Mouse (Mus musculus) megakaryocyte-erythroid progenitor cell, adult 5-6 weeks (primary cell): ENCODE data around the gene Fam213a. TPM values are rescaled to one million over a fixed set of nuclear protein-coding genes. Genes with fewer than 3 reads are reported as not detected.

ENCODE experiments used
- ATAC-seq: replicated peaks from 2 replicates; pipeline ENCODE4 v1.8.0; 2016; ENCODE audit warnings: mild to moderate bottlenecking, inconsistent platforms; ENCODE audit not compliant: severe bottlenecking, poor library complexity, low FRiP score, low TSS enrichment
- total RNA-seq, 2 experiments: library from RNA; stranded (forward) in 1 of 2; stranded (reverse) in 1 of 2; fragments of 200-1000, 215-1000 nt in 1 of 2; fragments of >200 nt in 1 of 2; fragmentation: Nextera tagmentation in 1 of 2; gene quantifications; 2 replicates each; pipeline ENCODE4 v1.2.3; 2014 to 2017

The Fam213a gene
- total RNA-seq, 2 experiments from 2014 or later, result 70.4 to 75.3 TPM

- no peak for ATAC-seq
Observed at GRCm38 (mm10) chr14:40965507-40966356, 47.9 kb downstream of the Fam213a start.

DNA sequence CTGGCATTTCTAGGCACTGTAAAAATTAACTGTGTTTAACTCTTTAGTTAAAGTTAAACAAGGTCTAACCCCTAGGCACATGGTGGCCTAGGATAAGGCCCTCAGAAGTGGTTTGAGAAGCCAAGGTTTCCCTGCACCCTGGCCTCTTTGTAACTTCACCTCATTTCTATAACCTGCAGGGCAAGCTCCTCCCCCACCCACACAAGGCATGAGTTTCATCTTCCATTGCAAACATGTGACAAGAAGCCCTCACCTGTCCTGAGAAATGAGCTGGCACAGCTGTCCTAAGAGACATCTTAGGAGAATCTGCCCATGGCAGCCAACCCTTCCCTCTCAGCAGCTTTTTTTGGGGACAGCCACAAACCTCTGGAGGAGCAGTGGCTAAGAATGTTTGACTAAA, 48.7 kb downstream of the Fam213a start:
- no peak for ATAC-seq

DNA sequence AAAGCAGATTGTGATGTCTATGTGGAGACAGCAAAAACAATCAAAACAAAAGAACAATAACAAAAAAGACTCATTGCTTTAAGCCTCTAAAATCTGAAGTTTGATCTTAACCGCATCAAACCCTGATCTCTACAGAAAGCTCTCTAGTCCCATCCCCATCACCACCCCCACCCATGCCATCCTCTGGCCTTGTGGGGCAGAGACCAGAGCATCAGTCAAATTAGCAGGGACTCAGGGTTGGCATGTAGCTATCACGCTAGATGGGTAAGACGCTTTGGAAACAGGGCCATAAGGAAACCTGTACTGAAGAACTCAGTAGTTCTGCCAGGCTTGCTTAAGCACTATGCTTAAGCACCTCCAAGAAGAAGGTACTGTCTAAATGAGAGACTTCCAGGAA, 49.4 kb downstream of the Fam213a start:
- ATAC-seq, result no peak

DNA sequence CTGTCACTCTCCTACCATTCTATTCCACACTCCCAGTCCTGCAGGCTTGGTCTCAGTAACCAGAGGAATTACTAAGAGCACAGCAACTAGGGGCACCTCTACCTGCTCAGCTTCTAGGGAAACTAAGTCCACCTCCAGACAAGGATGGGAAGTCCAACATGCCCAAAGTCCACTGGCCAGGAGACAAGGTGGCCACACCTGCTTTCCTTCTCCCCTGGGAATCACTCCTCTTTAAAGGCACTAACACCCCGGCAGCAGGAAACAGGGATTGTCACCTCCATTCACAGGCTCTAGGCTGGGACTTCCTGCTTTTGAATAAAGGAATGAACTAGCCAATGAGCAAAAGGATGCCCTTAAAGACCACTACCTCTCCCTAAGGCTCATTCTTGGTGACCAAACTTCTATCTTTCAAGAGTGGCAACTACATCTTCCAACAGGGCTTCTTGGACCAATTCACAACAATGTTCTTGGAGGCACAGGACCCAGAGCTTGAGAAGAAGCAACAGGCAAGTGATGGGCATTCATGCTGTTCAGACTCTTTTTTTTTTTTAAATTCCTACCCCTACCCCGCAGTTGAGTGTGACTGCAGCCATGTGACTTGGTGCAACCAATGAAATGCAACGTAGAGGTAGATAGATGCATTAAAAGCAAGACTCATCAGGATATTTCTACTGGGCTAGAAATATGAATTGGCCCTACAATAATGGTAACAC, 49.9 kb downstream of the Fam213a start:
- no peak for ATAC-seq

DNA sequence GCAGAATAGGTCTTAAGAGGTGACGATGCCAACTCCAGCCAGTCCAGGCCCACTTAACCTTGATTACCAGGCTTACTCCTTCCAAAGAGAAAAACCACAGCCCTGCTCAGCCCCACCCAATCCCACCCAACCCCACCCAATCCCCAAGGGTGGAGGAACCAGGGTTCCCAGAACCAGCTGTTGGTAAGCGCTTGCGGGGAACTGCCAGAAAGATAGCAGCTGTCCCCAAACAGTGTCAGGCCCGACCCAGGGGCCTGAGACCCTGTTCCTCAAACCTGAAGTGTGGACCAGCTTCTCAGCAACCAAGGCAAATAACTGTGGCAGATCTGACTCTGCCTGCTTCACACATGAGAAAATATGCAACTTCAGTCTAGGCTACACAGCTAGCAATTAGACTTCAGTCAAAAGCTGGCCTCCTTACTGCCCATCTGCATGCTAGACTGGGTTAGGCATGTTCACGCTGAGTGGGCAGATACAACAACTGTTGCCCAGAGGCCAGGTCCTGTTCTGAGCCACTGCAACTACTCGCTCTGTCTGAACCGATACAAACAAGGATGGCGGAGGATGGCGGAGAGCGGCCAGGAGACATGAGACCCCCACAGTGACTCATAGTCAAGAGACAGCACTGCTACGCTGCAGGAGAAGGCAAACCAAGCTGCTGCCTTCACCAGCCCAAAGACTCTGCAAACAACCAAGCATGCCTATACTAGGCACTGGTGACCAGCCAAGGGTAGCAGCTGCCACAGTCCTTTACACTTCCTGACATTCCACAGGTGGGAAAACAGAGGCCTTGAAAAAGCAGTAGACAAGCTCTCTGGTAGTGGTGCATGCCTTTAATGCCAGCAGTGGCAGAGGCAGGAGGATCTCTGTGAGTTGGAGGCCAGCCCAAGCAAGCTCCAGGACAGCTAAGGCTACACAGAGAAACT, 51.0 kb downstream of the Fam213a start:
- ATAC-seq, result peak; percentile 5; the same call in 1 of the 2 replicates

DNA sequence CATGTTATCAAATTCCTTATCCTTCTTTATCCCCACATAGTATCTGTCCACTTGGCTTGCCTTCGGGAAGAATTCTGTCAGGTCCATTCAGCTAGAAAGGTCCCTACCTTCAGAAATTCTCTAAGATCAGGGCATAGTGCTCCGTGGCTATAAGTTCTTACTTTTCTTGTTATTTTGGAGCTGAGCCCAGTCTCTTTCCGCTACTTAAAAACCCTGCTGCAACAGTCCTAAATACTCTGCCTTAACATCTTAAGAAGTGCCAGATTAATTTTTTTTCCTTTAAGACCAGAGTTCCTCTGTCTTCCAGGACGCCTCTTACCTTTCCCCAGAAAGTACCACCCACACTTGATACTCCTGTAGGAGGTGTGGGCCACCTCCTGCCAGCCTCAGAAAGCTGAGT, 53.4 kb downstream of the Fam213a start:
- ATAC-seq, result no peak

DNA sequence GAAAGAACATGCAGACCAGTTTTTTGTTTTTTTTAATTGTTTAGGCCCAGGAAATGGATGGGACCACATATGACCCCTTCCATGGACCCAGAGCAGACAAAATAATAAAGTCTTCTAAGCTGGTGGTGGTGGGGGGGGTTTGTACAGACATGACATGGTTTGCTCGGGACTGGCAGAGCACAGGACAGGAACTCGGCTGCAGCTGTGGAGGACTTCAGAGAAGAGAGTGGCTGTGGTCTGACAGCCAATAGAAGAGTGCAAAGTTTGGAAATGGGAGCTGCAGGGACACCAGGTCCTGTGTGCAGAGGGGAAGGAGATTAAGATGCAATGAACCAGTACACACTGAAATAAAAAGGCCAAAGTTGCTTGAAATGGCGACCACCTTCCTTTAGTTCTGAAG, 54.0 kb downstream of the Fam213a start:
- no peak for ATAC-seq

GRCm38 (mm10) chr14:40958986-40959381, 54.6 kb downstream of the Fam213a start:
- ATAC-seq, result no peak

GRCm38 (mm10) chr14:40958083-40958985, 55.3 kb downstream of the Fam213a start:
- no peak for ATAC-seq

- ATAC-seq, result no peak
Observed at GRCm38 (mm10) chr14:40957607-40958006, 56.0 kb downstream of the Fam213a start.

GRCm38 (mm10) chr14:40956252-40957146, 57.1 kb downstream of the Fam213a start:
- ATAC-seq, result peak; percentile 67

GRCm38 (mm10) chr14:40955596-40956251, 57.9 kb downstream of the Fam213a start:
- ATAC-seq, result 0 out of 2 replicates have a peak, but pooled peaks have one; percentile 12

DNA sequence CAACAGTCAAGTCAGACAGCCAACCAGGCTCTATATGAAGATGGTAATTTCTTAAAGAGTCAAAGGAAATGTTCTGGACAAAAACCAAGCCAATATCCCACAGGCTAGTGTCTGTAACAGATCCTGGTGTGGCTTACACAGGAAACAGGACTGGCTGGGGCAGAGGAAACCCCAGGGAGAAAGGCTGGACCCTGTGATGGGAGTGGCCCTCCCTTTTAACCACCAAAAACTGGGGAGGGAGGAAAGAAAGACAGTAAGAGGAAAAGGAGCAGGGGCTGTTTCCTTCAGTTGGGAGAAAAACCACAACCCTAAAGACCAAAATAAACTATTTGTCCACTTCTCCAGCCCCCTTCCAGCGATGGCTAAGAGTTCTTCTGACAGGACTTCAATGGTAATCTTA, 58.4 kb downstream of the Fam213a start:
- ATAC-seq, result no peak

DNA sequence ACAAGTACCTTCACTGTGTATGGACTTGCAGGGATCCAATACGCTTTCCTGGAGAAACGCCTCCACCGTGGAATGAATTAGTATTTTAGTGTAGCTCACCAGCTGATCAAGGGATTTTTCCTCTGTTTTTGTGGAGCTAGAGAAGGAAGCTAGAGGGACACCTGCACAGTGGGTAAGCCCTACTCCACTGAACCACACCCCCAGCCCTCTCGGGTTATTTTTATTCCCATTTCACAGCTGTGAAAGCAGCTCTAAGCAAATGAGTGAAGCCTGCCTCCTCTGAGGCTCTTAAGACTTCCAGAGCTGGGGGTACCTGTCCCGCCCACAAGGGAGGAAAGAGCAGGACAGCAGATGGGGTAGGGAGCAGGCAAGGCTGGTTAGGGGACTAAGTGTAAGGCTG, 60.2 kb downstream of the Fam213a start:
- no peak for ATAC-seq

DNA sequence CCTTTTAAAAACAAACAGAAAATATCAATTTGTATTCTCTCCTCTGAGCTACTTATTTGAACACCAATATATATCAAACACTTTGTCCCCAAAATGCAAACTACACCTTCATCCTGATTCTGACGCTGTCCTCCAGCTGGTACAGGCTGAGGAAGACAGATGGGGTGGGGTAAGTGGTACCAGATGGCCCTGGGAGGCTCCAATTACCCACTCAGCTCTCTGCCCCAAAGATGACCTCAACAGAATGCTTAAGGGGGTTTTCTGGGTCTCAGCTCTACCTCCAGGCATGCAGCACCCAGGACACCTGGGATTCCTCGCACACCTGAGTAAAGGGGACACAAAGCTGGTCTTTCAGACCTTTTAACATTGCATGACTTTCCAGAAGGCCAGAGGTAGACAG, 60.9 kb downstream of the Fam213a start:
- ATAC-seq, result no peak

- ATAC-seq, result no peak
Observed at GRCm38 (mm10) chr14:40952301-40952700, 61.3 kb downstream of the Fam213a start.
